Mouse (Mus musculus): ENCODE measurements around the gene Khdc4. TPM values are rescaled to one million over a fixed set of nuclear protein-coding genes. Genes with fewer than 3 reads are reported as not detected.

The Khdc4 gene
- total RNA-seq, 1 experiment = 85.5 TPM

- Histone ChIP-seq H3K9me3 (ENCODE audit: control insufficient read depth, insufficient read depth, low read depth, low read length) (0 out of 2 replicates have a peak, but pooled peaks cover 5% of the 10 kb centered on the region), H3K36me3 (ENCODE audit: control insufficient read depth, insufficient read depth, low read length, poor library complexity, severe bottlenecking) (no peaks in the 10 kb centered on the region), H3K27ac (ENCODE audit: insufficient read depth, low read depth, low read length, poor library complexity, severe bottlenecking) (no peak overlapping the region), H3K9ac (ENCODE audit: insufficient read depth, low read depth, low read length, poor library complexity, severe bottlenecking) (no peak overlapping the region), H3K4me3 (ENCODE audit: insufficient read depth in 1 of 2, low read depth in 1 of 2, low read length in 2 of 2, poor library complexity in 1 of 2, severe bottlenecking in 1 of 2) (no peak overlapping the region), H3K4me1 (ENCODE audit: control insufficient read depth in 2 of 2, insufficient read depth in 2 of 2, low read length in 2 of 2, poor library complexity in 1 of 2) (no peaks in the 10 kb centered on the region)
- no peak for TF ChIP-seq HCFC1 (IDR thresholded peaks at IDR 0.05; ENCODE audit: borderline replicate concordance, insufficient read depth, low read length)
- TF ChIP-seq ZC3H11A (IDR thresholded peaks at IDR 0.05; ENCODE audit: borderline replicate concordance, low read depth, low read length) = no peak
- TF ChIP-seq MAFK (IDR thresholded peaks at IDR 0.05; ENCODE audit: insufficient read depth, low read depth, low read length) = no peak
- no peak for TF ChIP-seq CHD2 (IDR thresholded peaks at IDR 0.05; ENCODE audit: low read depth, low read length)
- TF ChIP-seq ZNF384 (IDR thresholded peaks at IDR 0.05; ENCODE audit: low read depth, low read length) = no peak
- in situ Hi-C loops (cut with MboI; ENCODE audit: low sequenced_read_pairs in 2 of 2, unreplicated experiment in 2 of 2) = no loop called here
- no peak for DNase-seq (ENCODE audit: low read depth, low spot score)
Measured at GRCm38 (mm10) chr3:88659798-88660197, 25.8 kb upstream of the Khdc4 start.

DNA sequence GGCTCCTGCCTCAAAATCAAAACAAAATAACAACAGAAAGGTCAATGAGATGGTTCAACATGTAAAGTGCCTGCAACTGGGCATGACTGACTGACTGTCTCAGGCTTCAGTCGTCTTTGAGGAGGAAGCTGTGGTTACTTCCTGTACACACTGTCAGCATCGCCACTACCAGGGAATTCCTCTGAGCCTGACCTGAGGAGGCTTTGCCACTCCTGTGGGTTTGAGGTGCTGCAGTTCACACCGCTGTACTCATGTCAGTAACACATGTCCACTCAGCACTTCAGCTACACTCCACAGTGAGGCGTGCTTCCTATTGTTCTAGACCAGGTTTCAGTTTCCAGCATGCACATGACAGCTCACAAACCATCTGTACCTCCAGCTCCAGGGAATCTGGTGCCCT is 21.5 kb upstream of the Khdc4 start:
- TF ChIP-seq CHD2 (IDR thresholded peaks at IDR 0.05; ENCODE audit: low read depth, low read length) (no peak), HCFC1 (IDR thresholded peaks at IDR 0.05; ENCODE audit: borderline replicate concordance, insufficient read depth, low read length) (no peak), ZC3H11A (IDR thresholded peaks at IDR 0.05; ENCODE audit: borderline replicate concordance, low read depth, low read length) (no peak), ZNF384 (IDR thresholded peaks at IDR 0.05; ENCODE audit: low read depth, low read length) (no peak), MAFK (IDR thresholded peaks at IDR 0.05; ENCODE audit: insufficient read depth, low read depth, low read length) (no peak)
- Histone ChIP-seq H3K4me3 (ENCODE audit: insufficient read depth in 1 of 2, low read depth in 1 of 2, low read length in 2 of 2, poor library complexity in 1 of 2, severe bottlenecking in 1 of 2) (no peak overlapping the region), H3K9me3 (ENCODE audit: control insufficient read depth, insufficient read depth, low read depth, low read length) (peaks cover 7% of the 10 kb centered on the region; the same call in 1 of the 2 replicates), H3K36me3 (ENCODE audit: control insufficient read depth, insufficient read depth, low read length, poor library complexity, severe bottlenecking) (no peaks in the 10 kb centered on the region), H3K4me1 (ENCODE audit: control insufficient read depth in 2 of 2, insufficient read depth in 2 of 2, low read length in 2 of 2, poor library complexity in 1 of 2) (no peaks in the 10 kb centered on the region), H3K27ac (ENCODE audit: insufficient read depth, low read depth, low read length, poor library complexity, severe bottlenecking) (no peak overlapping the region), H3K9ac (ENCODE audit: insufficient read depth, low read depth, low read length, poor library complexity, severe bottlenecking) (no peak overlapping the region)
- no peak for DNase-seq (ENCODE audit: low read depth, low spot score)
- in situ Hi-C loops (cut with MboI; ENCODE audit: low sequenced_read_pairs in 2 of 2, unreplicated experiment in 2 of 2) = no loop called here

- DNase-seq (ENCODE audit: low read depth, low spot score) = peak; percentile 60
- in situ Hi-C loops (cut with MboI; ENCODE audit: low sequenced_read_pairs in 2 of 2, unreplicated experiment in 2 of 2) = loop anchor here in 1 of 2 experiments (25.0 kb wide), 1 partner anchor 1360 kb away; no protein-coding TSS in a partner anchor
- Histone ChIP-seq H3K4me3 (ENCODE audit: insufficient read depth in 1 of 2, low read depth in 1 of 2, low read length in 2 of 2, poor library complexity in 1 of 2, severe bottlenecking in 1 of 2) (peak overlapping the region in 1 of 2 experiments; percentile 14; a peak in 2 of 4 replicates), H3K9ac (ENCODE audit: insufficient read depth, low read depth, low read length, poor library complexity, severe bottlenecking) (peak overlapping the region; percentile 61; the same call in 1 of the 2 replicates), H3K36me3 (ENCODE audit: control insufficient read depth, insufficient read depth, low read length, poor library complexity, severe bottlenecking) (no peaks in the 10 kb centered on the region), H3K27ac (ENCODE audit: insufficient read depth, low read depth, low read length, poor library complexity, severe bottlenecking) (no peak overlapping the region), H3K9me3 (ENCODE audit: control insufficient read depth, insufficient read depth, low read depth, low read length) (peaks cover 13% of the 10 kb centered on the region), H3K4me1 (ENCODE audit: control insufficient read depth in 2 of 2, insufficient read depth in 2 of 2, low read length in 2 of 2, poor library complexity in 1 of 2) (no peaks in the 10 kb centered on the region)
- TF ChIP-seq HCFC1 (IDR thresholded peaks at IDR 0.05; ENCODE audit: borderline replicate concordance, insufficient read depth, low read length) (no peak), ZC3H11A (IDR thresholded peaks at IDR 0.05; ENCODE audit: borderline replicate concordance, low read depth, low read length) (peak; percentile 64; the same call in 1 of the 2 replicates)
Measured at GRCm38 (mm10) chr3:88677399-88677798, 8.2 kb upstream of the Khdc4 start.

- H3K4me3 ChIP-seq (ENCODE audit: insufficient read depth in 1 of 2, low read depth in 1 of 2, low read length in 2 of 2, poor library complexity in 1 of 2, severe bottlenecking in 1 of 2) = no peak overlapping the region
- H3K9me3 ChIP-seq (ENCODE audit: control insufficient read depth, insufficient read depth, low read depth, low read length) = no peaks in the 10 kb centered on the region
- H3K27ac ChIP-seq (ENCODE audit: insufficient read depth, low read depth, low read length, poor library complexity, severe bottlenecking) = no peak overlapping the region
- TF ChIP-seq CHD2 (IDR thresholded peaks at IDR 0.05; ENCODE audit: low read depth, low read length) = no peak
- TF ChIP-seq ZC3H11A (IDR thresholded peaks at IDR 0.05; ENCODE audit: borderline replicate concordance, low read depth, low read length) = no peak
- TF ChIP-seq HCFC1 (IDR thresholded peaks at IDR 0.05; ENCODE audit: borderline replicate concordance, insufficient read depth, low read length) = no peak
- TF ChIP-seq MAFK (IDR thresholded peaks at IDR 0.05; ENCODE audit: insufficient read depth, low read depth, low read length) = no peak
- no peak for TF ChIP-seq ZNF384 (IDR thresholded peaks at IDR 0.05; ENCODE audit: low read depth, low read length)
- no peak overlapping the region for H3K9ac ChIP-seq (ENCODE audit: insufficient read depth, low read depth, low read length, poor library complexity, severe bottlenecking)
- peaks cover 9% of the 10 kb centered on the region for H3K36me3 ChIP-seq (ENCODE audit: control insufficient read depth, insufficient read depth, low read length, poor library complexity, severe bottlenecking)
- H3K4me1 ChIP-seq (ENCODE audit: control insufficient read depth in 2 of 2, insufficient read depth in 2 of 2, low read length in 2 of 2, poor library complexity in 1 of 2) = peaks cover 2 to 3% of the 10 kb centered on the region in 2 experiments; a peak in 1 of 4 replicates
- in situ Hi-C loops (cut with MboI; ENCODE audit: low sequenced_read_pairs in 2 of 2, unreplicated experiment in 2 of 2) = loop anchor here in 1 of 2 experiments (25.0 kb wide), 1 partner anchor 1353 kb away; no protein-coding TSS in a partner anchor
- no peak for DNase-seq (ENCODE audit: low read depth, low spot score)
Measured at GRCm38 (mm10) chr3:88683814-88684213, 1.8 kb upstream of the Khdc4 start.

Measured in ES-E14 (cell line).